Mouse (Mus musculus): ENCODE results near the gene Mlc1.

GRCm38 (mm10) chr15:88936619-88937290 lies 42.1 kb downstream of the Mlc1 start:
- TF ChIP-seq CTCF (IDR thresholded peaks at IDR 0.05; ENCODE audit: borderline replicate concordance, control insufficient read depth, extremely low read depth, insufficient read depth, low read length, poor library complexity) (no peak), POLR2A (IDR thresholded peaks at IDR 0.05; ENCODE audit: control insufficient read depth, extremely low read depth, insufficient read depth, low read length, poor library complexity) (no peak)
